Mouse (Mus musculus) intestine, postnatal 0 days (tissue): ENCODE measurements at regions not wholly inside any gene's neighbourhood (a gene's known extent, or its start where the extent isn't known, plus 50 kb on each side); places are given as distances from the start of the nearest gene placed in this dataset.

Experiments used
- ATAC-seq: fragments of 200-750 bp; cut with Nextera tagmentation; 2 replicates; pipeline ENCODE4 v1.8.0; 2017; ENCODE audit warnings: mild to moderate bottlenecking, moderate TSS enrichment, moderate library complexity
- H3K27ac ChIP-seq: fragments of 300-500 bp; sonication (generic); 2 replicates; pipeline ENCODE4 v1.5.1; 2014; ENCODE audit warnings: mild to moderate bottlenecking, low read depth, low read length, moderate library complexity
- H3K27me3 ChIP-seq: fragments of 300-500 bp; sonication (generic); replicated peaks from 2 replicates; pipeline ENCODE4 v1.6.1; 2014; ENCODE audit warnings: low read length, mixed read lengths; ENCODE audit not compliant: control insufficient read depth, insufficient read depth
- H3K36me3 ChIP-seq: fragments of 300-500 bp; sonication (generic); 2 replicates; pipeline ENCODE4 v1.6.1; 2014; ENCODE audit warnings: mild to moderate bottlenecking, moderate library complexity; ENCODE audit not compliant: control insufficient read depth, insufficient read depth
- H3K4me1 ChIP-seq: fragments of 300-500 bp; sonication (generic); replicated peaks from 2 replicates; pipeline ENCODE4 v1.6.1; 2014; ENCODE audit warnings: antibody characterized with exemption, low read length, mixed read lengths; ENCODE audit not compliant: control insufficient read depth, insufficient read depth
- H3K4me2 ChIP-seq: fragments of 300-500 bp; sonication (generic); replicated peaks from 2 replicates; pipeline ENCODE4 v1.6.1; 2014; ENCODE audit warnings: low read depth, mild to moderate bottlenecking, moderate library complexity
- H3K4me3 ChIP-seq: fragments of 300-500 bp; sonication (generic); 2 replicates; pipeline ENCODE4 v1.5.1; 2014; ENCODE audit warnings: low read depth, low read length
- H3K9ac ChIP-seq: fragments of 300-500 bp; sonication (generic); 2 replicates; pipeline ENCODE4 v1.6.1; 2014; ENCODE audit warnings: mild to moderate bottlenecking, low read depth, low read length
- H3K9me3 ChIP-seq: fragments of 300-500 bp; sonication (generic); 2 replicates; pipeline ENCODE4 v1.6.1; 2016; ENCODE audit warnings: mixed run types; ENCODE audit not compliant: control insufficient read depth
- CTCF ChIP-seq: sonication (generic); IDR thresholded peaks from 2 replicates; pipeline ENCODE4 v1.5.1; 2016; ENCODE audit warnings: low read depth, mild to moderate bottlenecking, control low read depth, antibody characterized with exemption, moderate library complexity
- WGBS: fragments of 180-500 bp; shearing (Covaris S2); extraction: QIAGEN DNeasy Blood & Tissue Kit; methylation state at CpG from one replicate; pipeline ENCODE4 v1.1.7; 2014; 5-methylcytosine and 5-hydroxymethylcytosine counted together

GRCm38 (mm10) chr7:67823943-67824645 is 64.6 kb upstream of the Synm start:
- Histone ChIP-seq H3K4me3 (no peak overlapping the region), H3K27ac (no peak overlapping the region), H3K4me2 (no peak overlapping the region), H3K4me1 (no peaks in the 10 kb centered on the region), H3K9me3 (no peaks in the 10 kb centered on the region), H3K9ac (no peak overlapping the region), H3K27me3 (no peaks in the 10 kb centered on the region), H3K36me3 (no peaks in the 10 kb centered on the region)
- no peak for TF ChIP-seq CTCF
- ATAC-seq: no peak
- WGBS: 61% methylated on average over 8 of the region's 8 CpGs

GRCm38 (mm10) chr7:67819551-67819950 is 60.0 kb upstream of the Synm start:
- Histone ChIP-seq H3K9ac (no peak overlapping the region), H3K4me1 (no peaks in the 10 kb centered on the region), H3K27ac (no peak overlapping the region), H3K36me3 (no peaks in the 10 kb centered on the region), H3K4me3 (no peak overlapping the region), H3K27me3 (no peaks in the 10 kb centered on the region), H3K9me3 (no peaks in the 10 kb centered on the region), H3K4me2 (no peak overlapping the region)
- no peak for TF ChIP-seq CTCF
- ATAC-seq: no peak
- WGBS: 90% methylated on average over 5 of the region's 5 CpGs

- no peak overlapping the region for H3K27ac ChIP-seq
- no peak overlapping the region for H3K4me3 ChIP-seq
- H3K9ac ChIP-seq: no peak overlapping the region
- no peak for TF ChIP-seq CTCF
- H3K27me3 ChIP-seq: no peaks in the 10 kb centered on the region
- no peaks in the 10 kb centered on the region for H3K36me3 ChIP-seq
- no peaks in the 10 kb centered on the region for H3K9me3 ChIP-seq
- ATAC-seq: no peak
- 93% methylated on average over 6 of the region's 6 CpGs for WGBS
- H3K4me1 ChIP-seq: no peaks in the 10 kb centered on the region
- no peak overlapping the region for H3K4me2 ChIP-seq
These were observed 58.0 kb upstream of the Synm start for GRCm38 (mm10) chr7:67817556-67817955.

- no peaks in the 10 kb centered on the region for H3K27me3 ChIP-seq
- no peak overlapping the region for H3K4me3 ChIP-seq
- H3K36me3 ChIP-seq: no peaks in the 10 kb centered on the region
- H3K27ac ChIP-seq: no peak overlapping the region
- TF ChIP-seq CTCF: no peak
- H3K9ac ChIP-seq: no peak overlapping the region
- no peaks in the 10 kb centered on the region for H3K9me3 ChIP-seq
- no peaks in the 10 kb centered on the region for H3K4me1 ChIP-seq
- H3K4me2 ChIP-seq: no peak overlapping the region
- 77% methylated on average over 9 of the region's 9 CpGs for WGBS
- no peak for ATAC-seq
These were observed 55.3 kb upstream of the Synm start for GRCm38 (mm10) chr7:67814861-67815260.
